Mouse (Mus musculus) 3T3-L1 (cell line): ENCODE results near the gene Gm29797.
A peak's percentile ranks its signal among the peaks of the same experiment; 100 is the strongest.

ENCODE experiments used
- DNase-seq: peaks from one replicate; pipeline ENCODE4 v3.0.0-alpha.2; 2015; ENCODE audit warnings: low read depth, low spot score

The Gm29797 gene

DNA sequence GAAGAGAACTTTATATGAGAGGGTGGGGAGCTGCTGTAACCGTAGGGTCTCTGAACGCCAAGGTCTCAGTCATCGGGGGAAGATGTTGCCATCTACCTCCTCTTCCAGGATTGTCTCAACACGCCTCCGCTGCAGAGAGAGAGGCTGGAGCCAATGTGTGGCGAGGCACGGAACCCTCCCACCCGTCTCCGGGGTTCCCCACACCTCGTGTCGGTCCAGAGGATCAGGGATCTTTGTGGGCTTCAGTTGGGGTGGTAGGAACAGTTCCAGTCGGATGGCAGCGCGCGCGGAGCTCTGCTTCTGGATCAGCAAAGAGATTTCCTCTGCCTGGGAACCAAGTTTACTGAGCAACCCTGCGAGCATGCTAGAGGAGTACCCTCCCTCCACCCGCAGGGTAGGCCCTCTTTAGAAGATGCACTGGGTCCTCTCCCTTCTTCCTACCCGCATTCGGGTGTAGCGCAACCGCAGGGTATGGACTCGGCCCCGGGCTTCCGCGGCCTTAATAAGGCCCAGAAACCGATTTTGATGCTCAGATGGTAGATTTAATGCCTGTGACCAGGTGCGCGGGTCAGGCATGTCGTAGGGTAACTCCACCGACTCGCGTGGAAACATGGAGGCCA lies 40.1 kb downstream of the Gm29797 start:
- no peak for DNase-seq

DNA sequence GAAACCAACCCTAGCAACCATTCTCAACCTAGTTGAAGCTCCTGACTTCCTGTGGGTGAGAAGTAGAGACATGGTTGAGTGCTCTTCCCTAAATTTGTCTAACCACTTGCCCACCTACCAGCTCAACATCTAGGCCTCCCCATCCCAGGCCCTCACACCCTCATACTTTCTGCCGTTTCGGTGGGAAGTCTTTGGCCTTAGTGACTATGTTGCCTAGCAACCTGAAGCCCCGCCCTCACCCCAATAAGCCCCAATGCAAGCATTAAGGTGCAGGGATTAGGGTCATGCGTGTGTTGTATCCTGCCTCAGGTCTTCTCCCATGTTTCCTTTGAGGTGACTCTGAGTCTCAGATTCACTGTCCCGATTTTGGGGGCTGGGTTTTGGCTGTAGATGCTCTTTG lies 41.4 kb downstream of the Gm29797 start, which contains the start of gene Lkaaear1:
TSS of gene Lkaaear1 (minus strand) at position 202 of the 400 bp plus-strand sequence.
- DNase-seq, result no peak

DNA sequence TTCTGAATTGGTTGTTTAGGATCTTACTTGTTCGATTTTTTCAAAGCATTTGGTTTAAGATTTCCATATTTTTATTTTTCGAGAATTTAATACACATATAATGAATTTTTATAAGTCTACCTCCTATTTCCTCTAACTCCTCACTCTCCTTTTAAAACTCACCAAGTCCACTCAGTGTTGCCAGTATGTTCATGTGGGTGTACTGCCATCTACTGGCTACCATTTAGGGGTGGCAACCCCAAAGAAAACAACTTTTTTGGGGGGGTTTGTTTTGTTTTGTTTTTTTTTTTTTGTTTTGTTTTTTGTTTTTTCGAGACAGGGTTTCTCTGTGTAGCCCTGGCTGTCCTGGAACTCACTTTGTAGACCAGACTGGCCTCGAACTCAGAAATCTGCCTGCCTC lies 49.8 kb downstream of the Gm29797 start:
- peak; percentile 58 for DNase-seq
